Mouse (Mus musculus): ENCODE data around the gene Vegfb.
"Not testable (repeated sequence)": the region's sequence is repeated elsewhere in the genome, so short reads cannot be mapped to it uniquely, and the experiment has no call there.

Vegfb gene

GRCm38 (mm10) chr19:6991166-6991565, 3.7 kb upstream of the Vegfb start:
- DNase-seq, result not testable (repeated sequence)

GRCm38 (mm10) chr19:6990712-6991111, 3.3 kb upstream of the Vegfb start:
- no peak for DNase-seq

- no peak for DNase-seq
These were observed 1.8 kb upstream of the Vegfb start for GRCm38 (mm10) chr19:6989251-6989650.

- DNase-seq, result no peak
These were observed 444 bp upstream of the Vegfb start for GRCm38 (mm10) chr19:6987904-6988285.

GRCm38 (mm10) chr19:6985951-6986708, 1.3 kb downstream of the Vegfb start:
- DNase-seq, result no peak

GRCm38 (mm10) chr19:6985300-6985699, 2.2 kb downstream of the Vegfb start:
- DNase-seq, result no peak

GRCm38 (mm10) chr19:6983621-6984020, 3.8 kb downstream of the Vegfb start:
- DNase-seq, result no peak

- no peak for DNase-seq
These were observed 6.0 kb downstream of the Vegfb start for GRCm38 (mm10) chr19:6981465-6981864.

GRCm38 (mm10) chr19:6980381-6981093, 6.9 kb downstream of the Vegfb start, which contains the start of gene Fkbp2:
Gene Fkbp2, minus strand, starts transcription at chr19:6980501.
- DNase-seq, result peak; percentile 99

GRCm38 (mm10) chr19:6979486-6980380, 7.7 kb downstream of the Vegfb start:
- DNase-seq, result peak; percentile 100

GRCm38 (mm10) chr19:6979001-6979479, 8.4 kb downstream of the Vegfb start:
- DNase-seq, result no peak

GRCm38 (mm10) chr19:6978639-6978974, 8.8 kb downstream of the Vegfb start:
- no peak for DNase-seq

- no peak for DNase-seq
These were observed 9.5 kb downstream of the Vegfb start for GRCm38 (mm10) chr19:6977759-6978638.

GRCm38 (mm10) chr19:6975537-6976521, 11.6 kb downstream of the Vegfb start, which contains the start of gene Plcb3:
Gene Plcb3, minus strand, starts transcription at chr19:6976470.
- peak; percentile 83 for DNase-seq

GRCm38 (mm10) chr19:6974211-6975205, 12.9 kb downstream of the Vegfb start, which contains the start of gene Ppp1r14b:
Gene Ppp1r14b, plus strand, starts transcription at chr19:6974968.
- DNase-seq, result peak; percentile 94

GRCm38 (mm10) chr19:6973581-6974190, 13.8 kb downstream of the Vegfb start:
- no peak for DNase-seq

- no peak for DNase-seq
These were observed 15.1 kb downstream of the Vegfb start for GRCm38 (mm10) chr19:6972247-6972917.

GRCm38 (mm10) chr19:6971644-6972043, 15.8 kb downstream of the Vegfb start:
- no peak for DNase-seq

Measured in lung, postnatal 10 days (tissue).